Mouse (Mus musculus) MEL (cell line): Measurements from ENCODE around the gene Add2. TPM values are rescaled to one million over a fixed set of nuclear protein-coding genes. Genes with fewer than 3 reads are reported as not detected.

Source experiments
- DNase-seq: peaks from one replicate; pipeline ENCODE4 v3.0.0; 2011; ENCODE audit warnings: low read depth, low spot score
- H3K27ac ChIP-seq: 2 replicates; pipeline ENCODE4 v1.5.1; 2012; ENCODE audit warnings: low read depth, mild to moderate bottlenecking, control low read depth, low read length, moderate library complexity; ENCODE audit not compliant: control insufficient read depth
- H3K27me3 ChIP-seq, 2 experiments: fragments of 150-350 bp in 1 of 2; sonication (generic) in 1 of 2; 2 replicates each; pipeline ENCODE4 v1.6.1; 2012; ENCODE audit warnings: low read length in 2 of 2, mild to moderate bottlenecking in 2 of 2, improper control_type of control experiment in 1 of 2, moderate library complexity in 1 of 2; ENCODE audit not compliant: insufficient read depth in 2 of 2, control insufficient read depth in 1 of 2
- H3K36me3 ChIP-seq, 2 experiments: 2 replicates each; pipeline ENCODE4 v1.6.1; 2012 to 2014; ENCODE audit warnings: low read length in 2 of 2, improper control_type of control experiment in 1 of 2, inconsistent platforms in 1 of 2, mild to moderate bottlenecking in 1 of 2; ENCODE audit not compliant: insufficient read depth in 2 of 2, control insufficient read depth in 1 of 2
- H3K4me1 ChIP-seq, 2 experiments: fragments of 150-350 bp in 1 of 2; sonication (generic) in 1 of 2; 2 replicates each; pipeline ENCODE4 v1.6.1; 2012; ENCODE audit warnings: low read length in 2 of 2, improper control_type of control experiment in 1 of 2, mild to moderate bottlenecking in 1 of 2; ENCODE audit not compliant: insufficient read depth in 2 of 2, control insufficient read depth in 1 of 2
- H3K4me3 ChIP-seq, 2 experiments: fragments of 150-350 bp in 1 of 2; sonication (generic) in 1 of 2; 2 replicates each; pipeline ENCODE4 v1.5.1; 2012; ENCODE audit warnings: low read depth in 2 of 2, low read length in 2 of 2, mild to moderate bottlenecking in 2 of 2, moderate library complexity in 2 of 2, control low read depth in 1 of 2, improper control_type of control experiment in 1 of 2; ENCODE audit not compliant: control insufficient read depth in 1 of 2, insufficient read depth in 1 of 2
- H3K79me2 ChIP-seq: 2 replicates; pipeline ENCODE4 v1.6.1; 2012; ENCODE audit warnings: mild to moderate bottlenecking, low read length, moderate library complexity; ENCODE audit not compliant: control insufficient read depth, poor library complexity, insufficient read depth
- H3K9ac ChIP-seq: 2 replicates; pipeline ENCODE4 v1.6.1; 2012; ENCODE audit warnings: low read depth, mild to moderate bottlenecking, control low read depth, low read length, moderate library complexity; ENCODE audit not compliant: control insufficient read depth, poor library complexity, severe bottlenecking
- H3K9me3 ChIP-seq: fragments of 150-350 bp; sonication (generic); replicated peaks from 2 replicates; pipeline ENCODE4 v1.6.1; 2012; ENCODE audit warnings: mild to moderate bottlenecking, low read length, improper control_type of control experiment, moderate library complexity; ENCODE audit not compliant: insufficient read depth
- BHLHE40 ChIP-seq: IDR thresholded peaks from 2 replicates; pipeline ENCODE4 v1.6.1; 2012; ENCODE audit warnings: low read depth, mild to moderate bottlenecking, inconsistent platforms, low read length, improper control_type of control experiment, borderline replicate concordance
- CTCF ChIP-seq, 3 experiments: IDR thresholded peaks in 2 of 3; conservative IDR thresholded peaks in 1 of 3; 2 replicates each; pipeline ENCODE4 v1.5.1; 2011 to 2012; ENCODE audit warnings: low read length in 3 of 3, low read depth in 2 of 3, mild to moderate bottlenecking in 2 of 3, improper control_type of control experiment in 1 of 3, inconsistent platforms in 1 of 3, mixed read lengths in 1 of 3, moderate library complexity in 1 of 3; ENCODE audit not compliant: control insufficient read depth in 1 of 3, insufficient read depth in 1 of 3, poor library complexity in 1 of 3, severe bottlenecking in 1 of 3
- ELF1 ChIP-seq: IDR thresholded peaks from 2 replicates; pipeline ENCODE4 v1.6.1; 2014; ENCODE audit warnings: low read depth, mild to moderate bottlenecking, inconsistent platforms, low read length, improper control_type of control experiment, moderate library complexity
- EP300 ChIP-seq, 2 experiments: IDR thresholded peaks; 2 replicates each; pipeline ENCODE4 v1.6.1; 2011; ENCODE audit warnings: improper control_type of control experiment in 2 of 2, low read length in 2 of 2, low read depth in 1 of 2, mild to moderate bottlenecking in 1 of 2
- ETS1 ChIP-seq: IDR thresholded peaks from 2 replicates; pipeline ENCODE4 v1.6.1; 2012; ENCODE audit warnings: low read depth, mild to moderate bottlenecking, inconsistent platforms, low read length, improper control_type of control experiment, moderate library complexity
- GATA1 ChIP-seq: IDR thresholded peaks from 2 replicates; pipeline ENCODE4 v1.6.1; 2011; ENCODE audit warnings: low read depth, low read length, improper control_type of control experiment
- MAX ChIP-seq: IDR thresholded peaks from 2 replicates; pipeline ENCODE4 v1.6.1; 2011; ENCODE audit warnings: low read length, improper control_type of control experiment
- MYC ChIP-seq: IDR thresholded peaks from 2 replicates; pipeline ENCODE4 v1.6.1; 2011; ENCODE audit warnings: low read depth, mild to moderate bottlenecking, low read length, improper control_type of control experiment, moderate library complexity
- SIN3A ChIP-seq: IDR thresholded peaks from 2 replicates; pipeline ENCODE4 v1.6.1; 2012; ENCODE audit warnings: low read length, improper control_type of control experiment, inconsistent platforms
- TCF12 ChIP-seq: IDR thresholded peaks from 2 replicates; pipeline ENCODE4 v1.6.1; 2014; ENCODE audit warnings: low read depth, mild to moderate bottlenecking, inconsistent platforms, low read length, improper control_type of control experiment, moderate library complexity
- UBTF ChIP-seq: IDR thresholded peaks from 2 replicates; pipeline ENCODE4 v1.6.1; 2012; ENCODE audit warnings: low read depth, mild to moderate bottlenecking, inconsistent platforms, low read length, improper control_type of control experiment, moderate library complexity, borderline replicate concordance; ENCODE audit not compliant: insufficient read depth
- ZC3H11A ChIP-seq: IDR thresholded peaks from 2 replicates; pipeline ENCODE4 v1.6.1; 2012; ENCODE audit warnings: low read depth, mild to moderate bottlenecking, inconsistent platforms, low read length, improper control_type of control experiment
- polyA plus RNA-seq, 2 experiments: library from polyadenylated mRNA; stranded (reverse) in 1 of 2; unstranded in 1 of 2; fragments of >175 nt in 1 of 2; fragments of >200 nt in 1 of 2; gene quantifications; 2 replicates each; pipeline versions ENCODE4 v1.2.1 to v1.2.4; 2012; ENCODE audit warnings: low replicate concordance in 2 of 2, low read depth in 1 of 2; ENCODE audit not compliant: insufficient read length in 2 of 2, insufficient read depth in 1 of 2, missing spikeins in 1 of 2
- total RNA-seq: library from RNA; depleted of rRNA; stranded (reverse); fragments of 300-350 nt; gene quantifications from 2 replicates; pipeline ENCODE4 v1.2.3, GENCODE M21; 2012

Gene Add2
- total and polyA plus RNA-seq, 3 experiments, result 85.0 to 191 (median 129) TPM

DNA sequence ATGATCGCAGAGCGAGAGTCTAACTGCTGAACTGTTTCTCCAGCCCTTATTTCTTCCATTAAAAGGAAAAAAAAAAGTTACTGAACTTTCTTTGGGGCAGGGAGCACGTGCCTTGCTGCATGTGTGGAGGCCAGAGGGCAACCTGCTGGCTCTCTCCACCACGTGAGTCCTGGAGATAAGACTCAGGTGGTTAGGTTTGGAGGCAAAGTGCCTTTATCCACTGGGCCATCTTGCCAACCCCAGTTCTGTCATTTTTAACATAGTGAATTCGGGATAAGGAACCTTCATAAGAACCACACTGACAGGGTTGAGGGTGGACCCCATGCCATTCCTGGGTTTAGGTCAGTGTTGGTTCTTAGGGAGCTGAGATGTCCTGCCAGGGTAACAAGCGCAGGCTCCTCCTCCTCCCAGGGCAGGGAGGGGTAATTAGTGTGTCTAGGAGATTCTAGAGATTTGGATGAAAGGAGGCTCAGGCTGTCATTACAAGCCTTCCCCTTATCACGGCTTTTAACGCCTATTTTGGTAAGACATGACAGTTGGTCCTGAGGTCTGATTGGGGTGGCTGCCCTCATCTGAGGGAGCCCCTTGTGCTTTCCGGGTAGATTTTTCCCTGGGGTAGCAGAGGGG is 101.5 kb downstream of the Add2 start (continued):
- no peak for TF ChIP-seq ELF1
- TF ChIP-seq SIN3A, result peak; percentile 38; the same call in 1 of the 2 replicates

- H3K36me3 ChIP-seq, result peaks cover 0 to 26% of the 10 kb centered on the region in 2 experiments; a peak in 2 of 4 replicates
- DNase-seq, result peak; percentile 64
- no peaks in the 10 kb centered on the region for H3K27me3 ChIP-seq
- H3K27ac ChIP-seq, result peak overlapping the region; percentile 17
- TF ChIP-seq ZC3H11A, result no peak
- peak; percentile 31 to 71; a peak in 3 of 4 replicates for TF ChIP-seq EP300 (IDR thresholded peaks at IDR 0.05; ENCODE audit: low read depth in 1 of 2, low read length in 2 of 2)
- TF ChIP-seq UBTF, result no peak
- peak; percentile 44; the same call in 1 of the 2 replicates for TF ChIP-seq MAX
- TF ChIP-seq TCF12, result peak; percentile 67; the same call in 1 of the 2 replicates
- TF ChIP-seq MYC, result 0 out of 2 replicates have a peak, but pooled peaks have one; percentile 33
- peak; percentile 40 for TF ChIP-seq GATA1
- TF ChIP-seq BHLHE40, result peak; percentile 74; the same call in 1 of the 2 replicates
- TF ChIP-seq ETS1, result peak; percentile 65; the same call in 1 of the 2 replicates
- H3K4me3 ChIP-seq, result no peak overlapping the region
- no peaks in the 10 kb centered on the region for H3K9me3 ChIP-seq
- no peaks in the 10 kb centered on the region for H3K79me2 ChIP-seq
- H3K4me1 ChIP-seq, result peaks cover 13 to 29% of the 10 kb centered on the region in 2 experiments
- H3K9ac ChIP-seq, result no peak overlapping the region
Observed at GRCm38 (mm10) chr6:86133882-86134281, 105.4 kb downstream of the Add2 start.

DNA sequence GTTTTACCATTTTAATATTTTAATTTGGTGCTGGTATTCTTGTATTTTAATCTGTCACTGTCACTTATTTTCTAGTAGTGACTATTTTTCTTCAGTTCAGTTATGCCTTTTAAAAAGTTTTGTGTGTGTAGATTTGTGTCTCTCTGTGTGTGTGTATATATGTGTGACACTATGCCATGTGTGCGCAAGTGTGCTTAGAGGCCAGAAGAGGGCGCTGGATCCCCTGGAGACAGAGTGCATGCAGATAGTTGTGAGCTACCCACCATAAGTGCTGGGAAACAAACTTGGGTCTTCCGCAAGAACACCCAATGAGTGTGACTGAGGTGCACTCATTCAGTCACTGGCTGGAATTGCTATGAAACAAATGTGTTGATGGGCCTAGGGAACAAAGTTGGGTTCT is 107.7 kb downstream of the Add2 start:
- no peaks in the 10 kb centered on the region for H3K79me2 ChIP-seq
- peaks cover 0 to 6% of the 10 kb centered on the region in 2 experiments; a peak in 2 of 4 replicates for H3K36me3 ChIP-seq
- peak in 2 of 3 experiments; percentile 23 to 37; a peak in 5 of 6 replicates for TF ChIP-seq CTCF (IDR thresholded peaks at IDR 0.05 in 2 of 3, conservative IDR thresholded peaks at IDR 0.05 in 1 of 3; ENCODE audit: control insufficient read depth in 1 of 3, insufficient read depth in 1 of 3, low read depth in 2 of 3, low read length in 3 of 3, poor library complexity in 1 of 3, severe bottlenecking in 1 of 3)
- TF ChIP-seq TCF12, result no peak
- H3K9me3 ChIP-seq, result no peaks in the 10 kb centered on the region
- H3K4me3 ChIP-seq, result no peak overlapping the region
- no peak overlapping the region for H3K9ac ChIP-seq
- H3K27ac ChIP-seq, result no peak overlapping the region
- no peaks in the 10 kb centered on the region for H3K27me3 ChIP-seq
- DNase-seq, result no peak
- H3K4me1 ChIP-seq, result peaks cover 0 to 6% of the 10 kb centered on the region in 2 experiments; a peak in 1 of 4 replicates
